Mouse (Mus musculus) neural tube, embryonic 12.5 days (tissue): ENCODE data around the gene Plin5. TPM values are rescaled to one million over a fixed set of nuclear protein-coding genes. Genes with fewer than 3 reads are reported as not detected.
"Not testable (repeated sequence)": the region's sequence is repeated elsewhere in the genome, so short reads cannot be mapped to it uniquely, and the experiment has no call there.

Source experiments
- ATAC-seq: fragments of 200-750 bp; cut with Nextera tagmentation; 2 replicates; pipeline ENCODE4 v1.8.0; 2017; ENCODE audit warnings: low read depth, mild to moderate bottlenecking, moderate TSS enrichment, moderate library complexity; ENCODE audit not compliant: low FRiP score
- H3K27ac ChIP-seq: fragments of 300-500 bp; sonication (generic); 2 replicates; pipeline ENCODE4 v1.5.1; 2016
- H3K27me3 ChIP-seq: fragments of 300-500 bp; sonication (generic); replicated peaks from 2 replicates; pipeline ENCODE4 v1.6.1; 2016; ENCODE audit warnings: mild to moderate bottlenecking
- H3K36me3 ChIP-seq: fragments of 300-500 bp; sonication (generic); 2 replicates; pipeline ENCODE4 v1.6.1; 2016; ENCODE audit warnings: mild to moderate bottlenecking
- H3K4me1 ChIP-seq: fragments of 300-500 bp; sonication (generic); 2 replicates; pipeline ENCODE4 v1.6.1; 2016
- H3K4me2 ChIP-seq: fragments of 300-500 bp; sonication (generic); replicated peaks from 2 replicates; pipeline ENCODE4 v1.6.1; 2016; ENCODE audit warnings: mild to moderate bottlenecking
- H3K4me3 ChIP-seq: fragments of 300-500 bp; sonication (generic); 2 replicates; pipeline ENCODE4 v1.5.1; 2016
- H3K9ac ChIP-seq: fragments of 300-500 bp; sonication (generic); 2 replicates; pipeline ENCODE4 v1.6.1; 2016; ENCODE audit warnings: mild to moderate bottlenecking
- H3K9me3 ChIP-seq: fragments of 300-500 bp; sonication (generic); 2 replicates; pipeline ENCODE4 v1.6.1; 2016; ENCODE audit warnings: mild to moderate bottlenecking
- WGBS: fragments of 180-500 bp; shearing (Covaris S2); methylation state at CpG from one replicate; pipeline ENCODE4 v1.1.7; 2016; 5-methylcytosine and 5-hydroxymethylcytosine counted together
- polyA plus RNA-seq: library from polyadenylated mRNA; unstranded; fragments of >200 nt; fragmentation: Nextera tagmentation; extraction: Ambion mirVana; gene quantifications from 2 replicates; pipeline ENCODE4 v1.2.1, GENCODE M21; 2016

The Plin5 gene
- polyA plus RNA-seq, 1 experiment from 2014 or later: 0.30 TPM

DNA sequence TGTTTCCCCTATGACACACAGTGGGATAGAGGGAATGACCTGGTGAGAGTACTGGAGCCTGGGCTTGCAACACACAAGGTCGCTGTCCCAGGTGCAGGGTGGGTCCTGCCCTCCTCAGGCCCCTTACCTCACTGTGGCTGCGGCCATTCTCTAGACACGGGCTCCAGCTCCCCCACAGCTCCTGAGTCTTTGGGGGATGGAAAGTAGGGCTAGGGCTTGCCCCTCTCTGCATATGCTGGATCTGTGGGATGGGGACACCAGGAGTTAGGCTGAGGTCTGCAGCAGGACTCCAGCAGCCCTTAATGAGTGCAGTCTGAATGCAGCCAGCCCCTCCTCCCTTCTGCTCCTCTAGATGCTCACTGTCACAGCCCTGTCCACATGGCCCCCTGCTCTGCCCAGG lies 4.7 kb downstream of the Plin5 start:
- no peak overlapping the region for H3K27ac ChIP-seq
- ATAC-seq: no peak
- H3K9ac ChIP-seq: no peak overlapping the region
- no peak overlapping the region for H3K4me2 ChIP-seq
- peaks cover 24% of the 10 kb centered on the region for H3K27me3 ChIP-seq
- H3K4me3 ChIP-seq: no peak overlapping the region
- 71% methylated on average over 3 of the region's 3 CpGs for WGBS
- H3K4me1 ChIP-seq: peaks cover 5% of the 10 kb centered on the region
- H3K36me3 ChIP-seq: no peaks in the 10 kb centered on the region
- no peaks in the 10 kb centered on the region for H3K9me3 ChIP-seq

DNA sequence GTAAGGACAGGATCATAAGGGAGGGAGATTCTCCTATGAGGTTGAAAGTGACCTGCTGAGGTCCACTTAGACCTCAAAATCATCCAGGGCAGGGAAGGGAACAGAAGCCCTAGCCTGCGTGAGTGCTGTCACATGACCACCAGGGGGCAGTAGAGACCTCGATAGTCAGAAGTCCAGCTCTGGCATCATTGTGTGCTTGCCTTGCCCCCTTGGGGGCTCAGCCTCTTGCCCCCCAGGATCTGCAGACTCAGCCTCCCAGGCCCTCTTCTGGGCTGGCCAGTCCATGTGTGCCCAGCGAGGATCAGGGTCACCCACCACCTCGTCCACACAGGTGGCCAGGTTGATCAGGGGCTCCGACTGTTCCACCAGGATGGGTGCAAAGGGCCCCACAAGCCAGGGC lies 5.5 kb downstream of the Plin5 start:
- no peaks in the 10 kb centered on the region for H3K4me1 ChIP-seq
- ATAC-seq: peak; percentile 45; the same call in 1 of the 2 replicates
- WGBS: 51% methylated on average over 5 of the region's 5 CpGs
- no peaks in the 10 kb centered on the region for H3K36me3 ChIP-seq
- no peak overlapping the region for H3K4me3 ChIP-seq
- H3K9ac ChIP-seq: no peak overlapping the region
- H3K4me2 ChIP-seq: no peak overlapping the region
- no peaks in the 10 kb centered on the region for H3K9me3 ChIP-seq
- H3K27ac ChIP-seq: no peak overlapping the region
- H3K27me3 ChIP-seq: peaks cover 16% of the 10 kb centered on the region

DNA sequence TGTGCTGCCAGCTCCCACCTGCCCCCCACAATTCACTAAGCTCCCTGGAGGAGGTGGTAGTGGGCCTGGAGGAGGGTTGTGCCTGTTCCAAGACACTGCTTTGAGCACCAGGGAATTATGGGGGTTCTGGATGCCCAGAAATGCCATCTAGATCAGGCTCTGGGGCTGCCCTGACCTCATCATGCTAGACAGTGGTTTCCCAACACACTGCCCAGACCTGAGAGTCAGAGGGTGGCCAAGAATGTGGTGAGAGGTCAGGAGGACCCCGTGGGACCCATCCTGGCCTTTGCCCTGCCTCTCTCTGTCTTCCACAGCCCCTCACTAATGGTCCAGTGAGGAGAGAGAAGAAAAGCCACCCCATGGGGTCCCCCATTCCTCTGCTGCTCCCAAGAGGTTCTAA lies 6.4 kb downstream of the Plin5 start:
- Histone ChIP-seq H3K9me3 (no peaks in the 10 kb centered on the region), H3K27ac (no peak overlapping the region), H3K27me3 (peaks cover 8% of the 10 kb centered on the region; the same call in 1 of the 2 replicates), H3K36me3 (no peaks in the 10 kb centered on the region), H3K4me3 (no peak overlapping the region), H3K4me1 (no peaks in the 10 kb centered on the region), H3K4me2 (no peak overlapping the region), H3K9ac (no peak overlapping the region)
- ATAC-seq: no peak
- WGBS: 64% methylated on average over 1 of the region's 1 CpGs

DNA sequence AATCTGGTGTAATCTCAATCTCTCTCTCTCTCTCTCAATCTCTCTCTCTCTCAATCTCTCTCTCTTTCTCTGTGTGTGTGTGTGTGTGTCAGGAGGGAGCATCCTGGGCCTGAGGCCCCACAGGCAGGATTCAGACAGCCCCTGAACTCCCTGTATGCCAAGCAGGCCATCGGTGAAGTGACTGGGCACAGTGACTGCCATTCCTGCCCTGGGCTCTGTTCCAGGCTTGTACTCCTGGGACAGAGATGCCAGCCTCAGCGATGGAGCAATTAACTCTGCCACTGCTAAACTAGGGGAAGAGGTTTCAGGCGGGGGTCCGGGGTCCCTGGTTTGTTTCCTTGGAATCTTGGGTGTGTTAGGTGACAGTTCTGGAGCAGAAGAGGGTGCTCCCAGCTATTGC lies 6.8 kb downstream of the Plin5 start:
- H3K4me3 ChIP-seq: no peak overlapping the region
- H3K27ac ChIP-seq: no peak overlapping the region
- no peaks in the 10 kb centered on the region for H3K9me3 ChIP-seq
- no peak overlapping the region for H3K9ac ChIP-seq
- WGBS: 65% methylated on average over 4 of the region's 4 CpGs
- no peaks in the 10 kb centered on the region for H3K4me1 ChIP-seq
- ATAC-seq: no peak
- H3K27me3 ChIP-seq: 0 out of 2 replicates have a peak, but pooled peaks cover 4% of the 10 kb centered on the region
- H3K4me2 ChIP-seq: no peak overlapping the region
- no peaks in the 10 kb centered on the region for H3K36me3 ChIP-seq

GRCm38 (mm10) chr17:56109219-56110051 lies 8.0 kb downstream of the Plin5 start, which contains the start of gene Plin4:
Gene Plin4, minus strand, starts transcription at chr17:56109803.
- H3K9ac ChIP-seq: no peak within 1 kb of the TSS
- 0 out of 2 replicates have a peak, but pooled peaks cover 3% of the 10 kb centered on the region for H3K27me3 ChIP-seq
- H3K27ac ChIP-seq: no peak within 1 kb of the TSS
- no peak for ATAC-seq
- H3K4me2 ChIP-seq: no peak within 1 kb of the TSS
- no peaks in the 10 kb centered on the region for H3K9me3 ChIP-seq
- WGBS: 59% methylated on average over 10 of the region's 10 CpGs
- H3K4me3 ChIP-seq: no peak within 1 kb of the TSS
- H3K4me1 ChIP-seq: no peaks in the 10 kb centered on the region
- no peaks in the 10 kb centered on the region for H3K36me3 ChIP-seq

GRCm38 (mm10) chr17:56108334-56109044 lies 8.9 kb downstream of the Plin5 start:
- Histone ChIP-seq H3K27me3 (no peaks in the 10 kb centered on the region), H3K9ac (no peak overlapping the region), H3K9me3 (no peaks in the 10 kb centered on the region), H3K4me3 (no peak overlapping the region), H3K4me1 (no peaks in the 10 kb centered on the region), H3K4me2 (no peak overlapping the region), H3K36me3 (peaks cover 6% of the 10 kb centered on the region), H3K27ac (no peak overlapping the region)
- WGBS: 81% methylated on average over 6 of the region's 6 CpGs
- no peak for ATAC-seq

GRCm38 (mm10) chr17:56107736-56108135 lies 9.7 kb downstream of the Plin5 start:
- H3K9me3 ChIP-seq: no peaks in the 10 kb centered on the region
- H3K4me1 ChIP-seq: no peaks in the 10 kb centered on the region
- H3K27ac ChIP-seq: no peak overlapping the region
- no peaks in the 10 kb centered on the region for H3K27me3 ChIP-seq
- no peak overlapping the region for H3K4me3 ChIP-seq
- H3K9ac ChIP-seq: no peak overlapping the region
- no peak for ATAC-seq
- 76% methylated on average over 2 of the region's 2 CpGs for WGBS
- H3K4me2 ChIP-seq: no peak overlapping the region
- H3K36me3 ChIP-seq: peaks cover 13% of the 10 kb centered on the region

DNA sequence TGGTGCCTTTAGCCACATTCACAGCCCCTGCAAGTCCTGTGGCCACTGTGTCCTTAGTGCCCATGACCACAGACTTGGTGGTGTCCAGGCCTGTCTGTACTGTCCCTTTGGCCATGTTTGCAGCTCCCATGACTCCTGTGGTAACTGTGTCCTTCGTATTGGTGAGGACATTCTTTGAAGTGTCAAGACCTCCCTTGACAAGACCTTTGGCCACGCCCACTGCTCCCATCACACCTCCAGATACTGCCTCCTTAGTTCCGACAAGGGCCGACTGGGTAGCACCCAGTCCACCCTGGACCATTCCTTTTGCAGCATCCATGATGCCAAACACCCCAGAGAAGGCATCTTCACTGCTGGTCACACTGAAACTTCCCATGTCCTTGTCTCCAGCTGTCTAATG lies 10.4 kb downstream of the Plin5 start:
- 75% methylated on average over 4 of the region's 4 CpGs for WGBS
- Histone ChIP-seq H3K36me3 (peaks cover 21% of the 10 kb centered on the region), H3K9ac (no peak overlapping the region), H3K4me1 (no peaks in the 10 kb centered on the region), H3K4me2 (no peak overlapping the region), H3K27ac (no peak overlapping the region), H3K9me3 (no peaks in the 10 kb centered on the region), H3K4me3 (no peak overlapping the region), H3K27me3 (no peaks in the 10 kb centered on the region)
- ATAC-seq: no peak

DNA sequence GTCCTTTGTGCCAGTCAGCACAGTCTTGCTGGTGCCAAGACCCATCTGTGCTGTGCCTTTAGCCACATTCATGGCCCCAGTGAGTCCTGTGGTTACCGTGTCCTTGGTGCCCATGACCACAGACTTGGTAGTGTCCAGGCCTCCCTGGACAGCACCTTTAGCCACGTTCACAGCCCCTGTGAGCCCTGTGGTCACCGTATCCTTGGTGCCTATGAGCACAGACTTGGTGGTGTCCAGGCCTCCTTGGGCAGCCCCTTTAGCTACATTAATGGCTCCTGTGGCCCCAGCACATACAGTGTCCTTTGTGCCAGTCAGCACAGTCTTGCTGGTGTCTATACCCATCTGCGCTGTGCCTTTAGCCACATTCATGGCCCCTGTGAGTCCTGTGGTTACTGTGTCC lies 11.0 kb downstream of the Plin5 start:
- H3K27ac ChIP-seq, H3K9ac ChIP-seq, H3K4me2 ChIP-seq, H3K9me3 ChIP-seq, H3K4me3 ChIP-seq, H3K27me3 ChIP-seq, H3K4me1 ChIP-seq, ATAC-seq: not testable (repeated sequence)
- WGBS: 100% methylated on average over 4 of the region's 4 CpGs
- peaks cover 26% of the 10 kb centered on the region for H3K36me3 ChIP-seq

GRCm38 (mm10) chr17:56104821-56105220 lies 12.6 kb downstream of the Plin5 start:
- H3K9me3 ChIP-seq, H3K27me3 ChIP-seq, H3K4me3 ChIP-seq, H3K4me2 ChIP-seq, H3K4me1 ChIP-seq, H3K9ac ChIP-seq, ATAC-seq, H3K27ac ChIP-seq: not testable (repeated sequence)
- peaks cover 42% of the 10 kb centered on the region for H3K36me3 ChIP-seq
- WGBS: 91% methylated on average over 3 of the region's 5 CpGs

DNA sequence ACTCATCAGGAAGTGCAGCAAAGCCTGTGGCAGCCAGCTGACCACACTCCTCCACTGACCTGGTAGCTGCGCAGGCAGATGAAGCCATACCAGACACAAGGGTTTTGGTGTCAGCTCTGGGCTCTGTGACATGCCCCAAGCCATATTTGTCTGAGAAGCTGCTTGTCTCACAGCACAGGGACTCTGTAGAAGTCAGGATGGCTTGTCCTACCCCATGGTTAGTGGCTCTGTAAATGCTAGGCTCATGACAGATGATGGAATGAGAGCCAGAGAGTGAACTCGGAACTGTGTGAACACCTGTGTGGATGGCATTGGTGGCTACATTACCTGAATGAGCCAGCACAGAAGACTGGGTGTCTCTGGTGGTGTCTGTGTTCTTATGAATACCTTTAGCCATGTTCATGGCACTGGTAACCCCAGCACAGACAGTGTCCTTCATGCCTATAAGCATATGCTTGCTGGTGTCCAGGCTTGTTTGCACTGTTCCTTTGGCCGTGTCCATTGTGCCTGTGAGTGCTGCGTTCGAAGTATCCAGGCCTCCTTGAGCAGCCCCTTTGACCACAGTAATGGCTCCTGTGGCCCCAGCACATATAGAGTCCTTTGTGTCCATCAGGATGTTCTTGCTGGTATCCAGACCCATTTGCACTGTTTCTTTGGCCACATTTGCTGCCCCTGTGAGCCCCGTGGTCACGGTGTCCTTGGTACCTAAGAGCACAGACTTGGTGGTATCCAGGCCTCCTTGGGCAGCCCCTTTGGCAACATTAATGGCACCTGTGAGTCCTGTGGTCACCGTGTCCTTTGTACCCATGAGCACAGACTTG lies 13.7 kb downstream of the Plin5 start:
- Histone ChIP-seq H3K4me3 (no peak overlapping the region), H3K9ac (no peak overlapping the region), H3K4me1 (no peaks in the 10 kb centered on the region), H3K27ac (no peak overlapping the region), H3K36me3 (peaks cover 53% of the 10 kb centered on the region), H3K4me2 (no peak overlapping the region), H3K9me3 (no peaks in the 10 kb centered on the region), H3K27me3 (no peaks in the 10 kb centered on the region)
- no peak for ATAC-seq
- 95% methylated on average over 8 of the region's 8 CpGs for WGBS

GRCm38 (mm10) chr17:56102927-56103326 lies 14.5 kb downstream of the Plin5 start:
- Histone ChIP-seq H3K4me2 (no peak overlapping the region), H3K9ac (no peak overlapping the region), H3K4me1 (no peaks in the 10 kb centered on the region), H3K27ac (no peak overlapping the region), H3K4me3 (no peak overlapping the region), H3K9me3 (no peaks in the 10 kb centered on the region), H3K27me3 (no peaks in the 10 kb centered on the region), H3K36me3 (peaks cover 60% of the 10 kb centered on the region)
- WGBS: 94% methylated on average over 9 of the region's 9 CpGs
- no peak for ATAC-seq
